20 mouse cellular contexts compared by ENCODE assay signal in genomic region chr9:89964091-89964490, GRCm38 (mm10). TPM values are rescaled to one million over a fixed set of nuclear protein-coding genes. Genes with fewer than 3 reads are reported as not detected.
"Had no signal": no experiment of that assay in that cellular context is flagged by ENCODE, and none has a peak within 500 bp of the region (broad histone marks: within the 10 kb centered on the region; RNA-seq: fewer than 3 reads in every experiment).

No protein-coding gene starts in this region.

- DNase-seq: left cerebral cortex, postnatal 4 days; liver; liver, embryonic 13.5 days; liver, postnatal 0 days; lung, adult 18-20 months; lung, adult 2 months; lung, embryonic 14.5 days; lung, postnatal 10 days; lung, postnatal 14 days; lung, postnatal 36 days; lung, postnatal 4 days; midbrain, embryonic 14.5 days had no signal

RNA-seq across cellular contexts. Expression of gene Rasgrf1, which starts 54.4 kb away (rescaled TPM):
- total RNA-seq: megakaryocyte, adult 5-6 weeks; megakaryocyte-erythroid progenitor cell, adult 5-6 weeks had no signal
- polyA plus RNA-seq: liver, adult 2 months; liver, embryonic 11.5 days; liver, embryonic 12.5 days; liver, embryonic 13.5 days; liver, embryonic 15.5 days; macrophage; myocyte had no signal
